Mouse (Mus musculus) embryonic fibroblast, embryonic 13.5 days (primary cell): ENCODE data around the gene Cst13.

ENCODE experiments used
- CTCF ChIP-seq: IDR thresholded peaks from 2 replicates; pipeline ENCODE4 v1.5.1; 2011; ENCODE audit warnings: mild to moderate bottlenecking, control low read depth, low read length, moderate library complexity, borderline replicate concordance; ENCODE audit not compliant: insufficient read depth
- POLR2A ChIP-seq: IDR thresholded peaks from 2 replicates; pipeline ENCODE4 v1.6.1; 2011; ENCODE audit warnings: low read depth, mild to moderate bottlenecking, control low read depth, low read length, moderate library complexity

GRCm38 (mm10) chr2:148874617-148875334 lies 54.9 kb downstream of the Cst13 start:
- no peak for TF ChIP-seq CTCF
- no peak for TF ChIP-seq POLR2A
